Mouse (Mus musculus) hindbrain, embryonic 14.5 days (tissue): ENCODE measurements around the gene Slc25a27. TPM values are rescaled to one million over a fixed set of nuclear protein-coding genes. Genes with fewer than 3 reads are reported as not detected.

Experiments
- ATAC-seq: fragments of 200-750 bp; cut with Nextera tagmentation; 2 replicates; pipeline ENCODE4 v1.8.0; 2017; ENCODE audit warnings: moderate number of reproducible peaks, mild to moderate bottlenecking, moderate TSS enrichment, moderate library complexity; ENCODE audit not compliant: low FRiP score
- DNase-seq: peaks from one replicate; pipeline ENCODE4 v3.0.0-alpha.2; 2015; ENCODE audit warnings: low spot score
- H3K27ac ChIP-seq: fragments of 300-500 bp; sonication (generic); 2 replicates; pipeline ENCODE4 v1.5.1; 2014; ENCODE audit warnings: mild to moderate bottlenecking, moderate library complexity
- H3K27me3 ChIP-seq: fragments of 300-500 bp; sonication (generic); 2 replicates; pipeline ENCODE4 v1.6.1; 2014; ENCODE audit warnings: mild to moderate bottlenecking, low read length, mixed read lengths; ENCODE audit not compliant: control insufficient read depth, insufficient read depth
- H3K36me3 ChIP-seq: fragments of 300-500 bp; sonication (generic); replicated peaks from 2 replicates; pipeline ENCODE4 v1.6.1; 2014; ENCODE audit not compliant: control insufficient read depth, insufficient read depth
- H3K4me1 ChIP-seq: fragments of 300-500 bp; sonication (generic); replicated peaks from 2 replicates; pipeline ENCODE4 v1.6.1; 2014; ENCODE audit warnings: antibody characterized with exemption, low read length, mixed read lengths; ENCODE audit not compliant: control insufficient read depth, insufficient read depth
- H3K4me2 ChIP-seq: fragments of 300-500 bp; sonication (generic); replicated peaks from 2 replicates; pipeline ENCODE4 v1.6.1; 2014; ENCODE audit warnings: mild to moderate bottlenecking, moderate library complexity
- H3K4me3 ChIP-seq: fragments of 300-500 bp; sonication (generic); replicated peaks from 2 replicates; pipeline ENCODE4 v1.5.1; 2014; ENCODE audit warnings: mild to moderate bottlenecking, low read length
- H3K9ac ChIP-seq: fragments of 300-500 bp; sonication (generic); 2 replicates; pipeline ENCODE4 v1.6.1; 2014
- H3K9me3 ChIP-seq: fragments of 300-500 bp; sonication (generic); 2 replicates; pipeline ENCODE4 v1.6.1; 2016; ENCODE audit warnings: low read length; ENCODE audit not compliant: control insufficient read depth
- WGBS: fragments of 180-500 bp; shearing (Covaris S2); extraction: QIAGEN DNeasy Blood & Tissue Kit; methylation state at CpG from one replicate; pipeline ENCODE4 v1.1.7; 2014; 5-methylcytosine and 5-hydroxymethylcytosine counted together
- polyA plus RNA-seq: library from polyadenylated mRNA; unstranded; fragments of >200 nt; fragmentation: Nextera tagmentation; extraction: Ambion mirVana; gene quantifications from 2 replicates; pipeline ENCODE4 v1.2.1, GENCODE M21; 2014

Gene Slc25a27
- polyA plus RNA-seq, 1 experiment from 2014 or later = 70.4 TPM

- H3K4me1 ChIP-seq = peaks cover 19% of the 10 kb centered on the region
- no peak for ATAC-seq
- no peak for DNase-seq
- H3K4me2 ChIP-seq = peak within 1 kb of the TSS; percentile 68
- no peaks in the 10 kb centered on the region for H3K27me3 ChIP-seq
- under 1% methylated on average over 17 of the region's 17 CpGs for WGBS
- peak within 1 kb of the TSS; percentile 89 for H3K4me3 ChIP-seq
- peak within 1 kb of the TSS; percentile 87 for H3K9ac ChIP-seq
- H3K27ac ChIP-seq = peak within 1 kb of the TSS; percentile 78
- peaks cover 15% of the 10 kb centered on the region; the same call in 1 of the 2 replicates for H3K36me3 ChIP-seq
- no peaks in the 10 kb centered on the region for H3K9me3 ChIP-seq
Observed at GRCm38 (mm10) chr17:43667290-43667843, 353 bp upstream of the Slc25a27 start, which contains the start of gene Cyp39a1. Cyp39a1 (plus strand) TSS chr17:43667425.

GRCm38 (mm10) chr17:43651314-43652046 is 15.5 kb downstream of the Slc25a27 start:
- Histone ChIP-seq H3K4me1 (no peaks in the 10 kb centered on the region), H3K27ac (no peak overlapping the region), H3K27me3 (no peaks in the 10 kb centered on the region), H3K4me2 (no peak overlapping the region), H3K9ac (no peak overlapping the region), H3K36me3 (peaks cover 85% of the 10 kb centered on the region), H3K4me3 (no peak overlapping the region), H3K9me3 (no peaks in the 10 kb centered on the region)
- WGBS = 75% methylated on average over 14 of the region's 14 CpGs
- peak; percentile 34; the same call in 1 of the 2 replicates for ATAC-seq
- DNase-seq = no peak

GRCm38 (mm10) chr17:43649641-43650436 is 17.2 kb downstream of the Slc25a27 start:
- ATAC-seq (no peak), DNase-seq (no peak)
- Histone ChIP-seq H3K9me3 (no peaks in the 10 kb centered on the region), H3K27me3 (no peaks in the 10 kb centered on the region), H3K27ac (no peak overlapping the region), H3K4me2 (no peak overlapping the region), H3K9ac (no peak overlapping the region), H3K36me3 (peaks cover 96% of the 10 kb centered on the region), H3K4me1 (no peaks in the 10 kb centered on the region), H3K4me3 (no peak overlapping the region)
- WGBS = 74% methylated on average over 10 of the region's 10 CpGs

- DNase-seq (no peak), ATAC-seq (no peak; the same call in 1 of the 2 replicates)
- Histone ChIP-seq H3K27me3 (no peaks in the 10 kb centered on the region), H3K4me3 (no peak overlapping the region), H3K4me1 (no peaks in the 10 kb centered on the region), H3K9ac (no peak overlapping the region), H3K9me3 (no peaks in the 10 kb centered on the region), H3K36me3 (peaks cover 96% of the 10 kb centered on the region), H3K4me2 (no peak overlapping the region), H3K27ac (no peak overlapping the region)
- 47% methylated on average over 5 of the region's 5 CpGs for WGBS
Observed at GRCm38 (mm10) chr17:43646925-43647324, 20.1 kb downstream of the Slc25a27 start.

GRCm38 (mm10) chr17:43645136-43645535 is 21.9 kb downstream of the Slc25a27 start:
- 90% methylated on average over 3 of the region's 3 CpGs for WGBS
- 0 out of 2 replicates have a peak, but pooled peaks cover 3% of the 10 kb centered on the region for H3K9me3 ChIP-seq
- ATAC-seq (no peak), DNase-seq (no peak)
- no peak overlapping the region for H3K4me2 ChIP-seq
- H3K27me3 ChIP-seq = no peaks in the 10 kb centered on the region
- H3K9ac ChIP-seq = no peak overlapping the region
- no peaks in the 10 kb centered on the region for H3K4me1 ChIP-seq
- H3K27ac ChIP-seq = no peak overlapping the region
- H3K4me3 ChIP-seq = no peak overlapping the region
- H3K36me3 ChIP-seq = peaks cover 86% of the 10 kb centered on the region

GRCm38 (mm10) chr17:43644375-43644774 is 22.6 kb downstream of the Slc25a27 start:
- Histone ChIP-seq H3K4me1 (no peaks in the 10 kb centered on the region), H3K9ac (no peak overlapping the region), H3K36me3 (peaks cover 79% of the 10 kb centered on the region), H3K4me3 (no peak overlapping the region), H3K9me3 (0 out of 2 replicates have a peak, but pooled peaks cover 3% of the 10 kb centered on the region), H3K27me3 (no peaks in the 10 kb centered on the region), H3K27ac (no peak overlapping the region), H3K4me2 (no peak overlapping the region)
- 88% methylated on average over 7 of the region's 7 CpGs for WGBS
- ATAC-seq (no peak), DNase-seq (no peak)

GRCm38 (mm10) chr17:43643191-43643590 is 23.8 kb downstream of the Slc25a27 start:
- WGBS = 81% methylated on average over 7 of the region's 7 CpGs
- H3K27me3 ChIP-seq = no peaks in the 10 kb centered on the region
- H3K9ac ChIP-seq = no peak overlapping the region
- no peak overlapping the region for H3K27ac ChIP-seq
- 0 out of 2 replicates have a peak, but pooled peaks cover 3% of the 10 kb centered on the region for H3K9me3 ChIP-seq
- H3K4me2 ChIP-seq = no peak overlapping the region
- no peak overlapping the region for H3K4me3 ChIP-seq
- H3K36me3 ChIP-seq = peaks cover 67% of the 10 kb centered on the region
- H3K4me1 ChIP-seq = no peaks in the 10 kb centered on the region
- DNase-seq = no peak
- no peak for ATAC-seq

GRCm38 (mm10) chr17:43640825-43641224 is 26.2 kb downstream of the Slc25a27 start:
- ATAC-seq = no peak
- Histone ChIP-seq H3K36me3 (peaks cover 45% of the 10 kb centered on the region), H3K4me3 (no peak overlapping the region), H3K4me1 (no peaks in the 10 kb centered on the region), H3K9me3 (peaks cover 9% of the 10 kb centered on the region), H3K27ac (no peak overlapping the region), H3K4me2 (no peak overlapping the region), H3K9ac (no peak overlapping the region), H3K27me3 (no peaks in the 10 kb centered on the region)
- no peak for DNase-seq
- WGBS = 83% methylated on average over 1 of the region's 1 CpGs

- 95% methylated on average over 4 of the region's 4 CpGs for WGBS
- DNase-seq (no peak), ATAC-seq (no peak)
- Histone ChIP-seq H3K4me2 (no peak overlapping the region), H3K27me3 (no peaks in the 10 kb centered on the region), H3K9ac (no peak overlapping the region), H3K9me3 (peaks cover 9% of the 10 kb centered on the region), H3K4me1 (no peaks in the 10 kb centered on the region), H3K4me3 (no peak overlapping the region), H3K36me3 (peaks cover 10% of the 10 kb centered on the region), H3K27ac (no peak overlapping the region)
Observed at GRCm38 (mm10) chr17:43637146-43637545, 29.9 kb downstream of the Slc25a27 start.
